Mouse (Mus musculus): ENCODE results near the gene Cers6.

Gene Cers6

GRCm38 (mm10) chr2:69021516-69021915 is 160.3 kb downstream of the Cers6 start:
- DNase-seq: no peak

- no peak for DNase-seq
These were observed 163.6 kb downstream of the Cers6 start for GRCm38 (mm10) chr2:69024856-69025255.

GRCm38 (mm10) chr2:69032562-69032961 is 171.3 kb downstream of the Cers6 start:
- no peak for DNase-seq

GRCm38 (mm10) chr2:69035457-69035856 is 174.2 kb downstream of the Cers6 start:
- no peak for DNase-seq

- DNase-seq: no peak
These were observed 176.1 kb downstream of the Cers6 start for GRCm38 (mm10) chr2:69037362-69037761.

GRCm38 (mm10) chr2:69042327-69043106 is 181.3 kb downstream of the Cers6 start:
- DNase-seq: no peak

GRCm38 (mm10) chr2:69043431-69044118 is 182.3 kb downstream of the Cers6 start:
- peak; percentile 65 to 68 for DNase-seq

GRCm38 (mm10) chr2:69045926-69046325 is 184.7 kb downstream of the Cers6 start:
- DNase-seq: no peak

- no peak for DNase-seq
These were observed 186.1 kb downstream of the Cers6 start for GRCm38 (mm10) chr2:69047297-69047696.

GRCm38 (mm10) chr2:69047805-69048204 is 186.6 kb downstream of the Cers6 start:
- DNase-seq: no peak

- no peak for DNase-seq
These were observed 187.9 kb downstream of the Cers6 start for GRCm38 (mm10) chr2:69049179-69049578.

- DNase-seq: no peak
These were observed 188.9 kb downstream of the Cers6 start for GRCm38 (mm10) chr2:69050189-69050588.

GRCm38 (mm10) chr2:69051596-69051995 is 190.4 kb downstream of the Cers6 start:
- no peak for DNase-seq

GRCm38 (mm10) chr2:69053210-69053858 is 192.1 kb downstream of the Cers6 start:
- DNase-seq: peak in 1 of 2 experiments; percentile 29

GRCm38 (mm10) chr2:69054279-69054678 is 193.0 kb downstream of the Cers6 start:
- peak; percentile 85 for DNase-seq

- no peak for DNase-seq
These were observed 193.9 kb downstream of the Cers6 start for GRCm38 (mm10) chr2:69055174-69055573.

- peak; percentile 35 to 43 for DNase-seq
These were observed 200.1 kb downstream of the Cers6 start for GRCm38 (mm10) chr2:69061313-69061712.

GRCm38 (mm10) chr2:69061910-69062689 is 200.9 kb downstream of the Cers6 start:
- DNase-seq: no peak

- peak in 1 of 2 experiments; percentile 22 for DNase-seq
These were observed 203.5 kb downstream of the Cers6 start for GRCm38 (mm10) chr2:69064759-69065158.

- DNase-seq: no peak
These were observed 210.4 kb downstream of the Cers6 start for GRCm38 (mm10) chr2:69071440-69072235.

GRCm38 (mm10) chr2:69077189-69077588 is 215.9 kb downstream of the Cers6 start:
- DNase-seq: peak; percentile 39 to 53

GRCm38 (mm10) chr2:69080760-69081159 is 219.5 kb downstream of the Cers6 start:
- no peak for DNase-seq
